Mouse (Mus musculus) T-cell, adult 2 months (primary cell): ENCODE data around the gene Ilf3.

Experiments used
- DNase-seq: peaks from one replicate; pipeline ENCODE4 v3.0.0; 2022; ENCODE audit warnings: low spot score

The Ilf3 gene

GRCm38 (mm10) chr9:21346627-21347365, 20.9 kb upstream of the Ilf3 start:
- no peak for DNase-seq

DNA sequence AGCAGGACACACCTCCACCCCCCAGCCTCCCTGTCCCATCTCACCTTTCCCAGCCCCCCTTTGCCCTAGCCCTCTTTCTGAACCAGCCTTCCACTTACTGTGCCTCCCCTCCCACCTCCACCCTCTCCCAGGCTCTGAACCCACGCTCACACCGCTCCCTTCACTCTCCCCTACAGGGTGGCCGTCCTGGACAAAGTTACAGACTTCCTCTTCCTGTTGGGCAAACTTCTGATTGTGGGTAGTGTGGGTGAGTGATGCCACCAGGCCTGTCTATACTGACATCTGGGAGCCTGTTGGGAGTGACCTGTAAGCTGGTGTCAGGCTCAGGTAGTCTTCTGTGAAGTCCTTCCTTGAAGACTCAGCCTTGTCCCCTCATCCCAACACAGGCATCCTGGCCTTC, 19.5 kb upstream of the Ilf3 start:
- DNase-seq = no peak

DNA sequence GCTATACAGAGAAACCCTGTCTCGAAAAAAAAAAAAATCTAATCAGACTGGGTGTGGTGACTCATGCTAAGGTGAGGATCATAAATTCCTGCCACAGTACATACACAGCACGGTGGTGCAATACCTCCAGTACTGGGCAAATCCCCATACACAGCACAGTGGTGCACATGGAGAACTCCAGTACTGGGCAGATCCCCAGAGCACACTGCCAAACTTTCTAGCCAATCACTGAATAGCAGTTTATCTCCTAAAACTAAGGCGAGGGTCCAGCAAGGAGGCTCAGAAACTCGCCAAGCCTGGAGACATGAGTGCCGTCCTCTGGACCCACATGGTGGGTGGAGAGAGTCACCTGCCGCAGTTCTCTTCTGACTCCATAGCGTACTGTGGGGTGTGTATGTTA, 16.5 kb upstream of the Ilf3 start:
- DNase-seq = no peak

DNA sequence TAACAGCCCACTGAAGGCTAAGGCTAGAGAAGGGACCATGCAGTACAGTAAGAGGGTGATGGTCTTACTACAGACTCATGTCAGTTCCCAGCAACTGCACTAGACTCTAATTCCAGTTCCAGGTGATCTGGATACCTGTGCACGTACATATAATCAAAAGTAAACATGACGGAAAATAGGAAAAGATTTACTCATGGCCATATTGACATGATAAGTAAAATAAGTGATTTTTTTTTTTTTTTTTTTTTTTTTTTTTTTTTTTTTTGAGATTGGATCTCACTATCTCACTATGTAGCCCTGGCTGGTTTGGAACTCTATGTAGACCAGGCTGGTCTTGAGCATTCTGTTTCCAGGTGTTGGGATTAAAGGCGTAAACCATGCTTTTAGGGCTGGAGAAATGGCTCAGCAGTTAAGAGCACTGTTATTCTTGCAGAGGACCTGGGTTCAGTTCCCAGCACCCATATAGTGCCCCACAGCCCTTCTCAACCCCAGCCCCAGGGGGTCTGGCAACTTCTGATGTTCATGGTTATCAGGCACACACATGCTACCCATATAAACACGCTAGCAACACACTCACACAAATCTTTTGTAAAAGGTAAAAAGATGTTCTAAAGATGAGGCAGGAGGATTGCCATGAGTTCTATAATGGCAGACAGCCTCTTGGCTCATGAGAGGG, 15.8 kb upstream of the Ilf3 start:
- no peak for DNase-seq

- DNase-seq = no peak
These were observed 15.0 kb upstream of the Ilf3 start for GRCm38 (mm10) chr9:21352463-21353372.

- no peak for DNase-seq
These were observed 14.3 kb upstream of the Ilf3 start for GRCm38 (mm10) chr9:21353373-21353686.

DNA sequence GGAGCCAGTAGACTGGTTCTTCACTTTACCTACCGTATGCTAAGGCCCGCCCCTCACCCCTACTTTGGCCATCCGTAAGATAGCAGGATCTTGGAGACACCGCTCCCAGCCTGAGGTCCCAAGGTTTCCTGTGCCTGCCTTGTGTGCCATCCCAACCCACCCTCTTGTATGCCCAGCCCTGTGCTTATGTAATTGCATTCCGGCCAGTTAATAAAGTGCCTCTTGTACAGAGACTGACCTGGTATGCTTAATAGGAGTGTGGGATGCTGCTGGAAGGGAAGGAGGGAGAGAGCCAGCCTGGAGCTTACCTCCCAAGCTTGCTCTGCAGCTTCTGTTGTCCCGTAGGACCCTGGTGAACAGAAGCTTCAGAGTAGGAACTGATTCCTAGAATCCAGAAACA, 12.9 kb upstream of the Ilf3 start:
- DNase-seq = no peak

DNA sequence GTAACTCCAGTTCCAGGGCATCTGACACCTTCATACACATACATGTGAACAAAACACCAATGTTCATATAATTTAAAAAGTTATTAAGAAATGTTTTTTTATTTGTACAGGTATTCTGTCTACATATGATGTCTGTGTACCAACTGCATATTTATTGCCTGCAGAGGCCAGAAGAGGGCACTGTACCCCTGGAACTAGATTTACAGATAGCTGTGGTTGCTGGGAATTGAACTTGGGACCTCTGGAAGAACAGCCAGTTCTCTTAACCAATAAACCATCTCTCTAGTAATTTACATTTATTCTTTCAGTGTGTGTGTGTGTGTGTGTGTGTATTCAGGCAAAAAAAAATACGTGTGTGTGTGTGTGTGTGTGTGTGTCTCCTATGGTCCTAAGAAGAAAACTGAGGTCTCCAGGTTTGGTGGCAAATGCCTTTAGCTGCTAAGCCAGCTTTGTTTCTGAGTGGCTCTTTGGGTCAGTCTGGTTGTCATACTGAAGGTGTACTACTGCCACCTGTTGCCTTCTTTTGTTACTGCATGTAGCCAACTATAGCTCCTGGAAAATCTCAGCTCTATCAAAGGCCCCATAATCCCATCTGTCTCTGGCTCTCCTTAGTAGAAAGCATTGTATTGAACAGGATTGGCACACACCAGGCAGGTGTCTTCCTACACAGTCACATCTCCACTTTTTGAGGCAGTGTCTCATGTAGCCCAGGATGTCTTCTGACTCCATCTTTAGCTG, 10.5 kb upstream of the Ilf3 start:
- DNase-seq = peak; percentile 68

GRCm38 (mm10) chr9:21366541-21367220, 990 bp upstream of the Ilf3 start:
- DNase-seq = peak; percentile 75

GRCm38 (mm10) chr9:21368131-21368584, 487 bp downstream of the Ilf3 start:
- DNase-seq = peak; percentile 81

DNA sequence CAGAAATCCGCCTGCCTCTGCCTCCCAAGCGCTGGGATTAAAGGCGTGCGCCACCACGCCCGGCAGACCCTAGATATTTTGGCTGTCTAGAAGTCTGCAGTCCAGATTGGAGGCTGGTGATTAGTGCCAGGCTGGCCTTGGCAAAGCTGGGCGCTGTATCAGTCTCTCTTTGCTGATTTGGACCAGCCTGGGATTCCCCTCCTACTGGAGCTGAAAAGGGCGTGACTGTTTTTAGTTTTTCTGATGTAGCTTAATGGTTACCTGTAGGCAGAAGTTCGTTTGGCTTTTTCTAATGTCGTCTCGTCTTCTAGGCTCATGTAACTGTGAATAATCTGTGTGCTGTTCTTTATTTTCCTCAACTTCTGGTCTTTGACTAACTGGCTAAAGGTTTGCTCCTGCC, 1.4 kb downstream of the Ilf3 start:
- no peak for DNase-seq

DNA sequence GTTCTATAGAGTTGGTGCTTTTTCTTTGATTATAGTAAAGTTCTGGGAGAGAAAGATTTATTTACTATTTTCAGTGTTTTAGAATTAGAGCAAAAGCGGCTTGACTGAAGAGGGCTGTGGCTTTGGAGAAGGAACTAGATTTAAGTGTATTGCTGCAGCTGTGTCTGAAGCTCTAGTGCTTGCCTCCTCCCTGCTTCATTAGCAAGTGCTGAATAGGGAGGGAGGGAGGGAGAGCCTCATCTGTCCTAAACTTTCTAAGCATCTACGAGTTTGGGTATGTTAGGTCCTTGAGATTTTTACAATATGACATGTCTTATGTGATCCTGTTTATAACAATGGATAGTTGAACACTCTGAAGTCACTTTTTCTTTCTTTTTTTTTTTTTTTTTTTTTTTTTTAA, 3.2 kb downstream of the Ilf3 start:
- DNase-seq = no peak

- DNase-seq = no peak
These were observed 4.8 kb downstream of the Ilf3 start for GRCm38 (mm10) chr9:21372508-21372907.

DNA sequence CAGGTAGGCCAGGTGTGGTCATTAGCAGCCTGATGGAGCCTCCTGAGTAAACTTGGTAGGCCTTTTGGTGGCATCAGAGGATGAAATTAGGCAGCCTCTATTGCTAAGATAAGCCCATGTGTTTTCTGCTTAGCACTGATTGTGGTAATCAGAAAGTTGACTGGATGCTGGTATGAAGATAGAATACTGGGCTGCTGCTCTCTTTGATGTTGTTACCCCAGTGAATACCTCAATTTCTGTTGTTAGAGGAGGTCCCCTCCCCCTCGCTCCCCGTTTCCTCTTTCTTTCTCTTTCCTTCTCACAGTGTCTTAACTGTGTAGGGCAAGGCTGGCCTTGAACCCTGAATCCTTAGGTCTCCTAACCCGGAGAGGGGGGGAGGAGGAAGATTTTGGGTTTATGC, 11.5 kb downstream of the Ilf3 start:
- DNase-seq = peak; percentile 43

- DNase-seq = no peak
These were observed 13.2 kb downstream of the Ilf3 start for GRCm38 (mm10) chr9:21380868-21381267.

- no peak for DNase-seq
These were observed 16.3 kb downstream of the Ilf3 start for GRCm38 (mm10) chr9:21383966-21384365.

DNA sequence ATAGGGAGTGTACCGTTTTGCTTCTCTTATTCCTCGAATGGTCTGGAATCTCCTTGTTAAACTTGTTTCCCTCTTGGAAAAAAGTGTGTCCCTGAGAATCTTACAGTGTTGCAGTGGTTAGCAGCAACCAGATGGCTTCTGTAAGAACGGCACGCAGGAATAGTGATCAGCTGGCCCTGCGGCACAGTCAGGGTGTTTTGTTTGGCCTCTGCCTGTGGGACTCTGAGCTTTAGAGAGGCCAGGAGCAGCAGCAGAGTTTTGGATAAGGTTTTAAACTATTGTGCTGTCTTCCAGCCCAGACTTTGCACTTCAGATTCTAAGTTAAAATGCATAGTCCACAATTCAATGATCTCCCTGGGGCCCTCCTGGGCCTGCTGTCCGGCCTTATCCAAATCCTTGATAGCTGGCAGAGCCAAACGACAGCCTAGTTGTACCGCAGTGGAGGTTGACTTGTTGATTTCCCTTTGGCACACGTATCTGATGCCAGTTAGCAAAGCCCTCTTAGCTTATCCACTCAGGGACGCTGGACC, 25.0 kb downstream of the Ilf3 start:
- no peak for DNase-seq

DNA sequence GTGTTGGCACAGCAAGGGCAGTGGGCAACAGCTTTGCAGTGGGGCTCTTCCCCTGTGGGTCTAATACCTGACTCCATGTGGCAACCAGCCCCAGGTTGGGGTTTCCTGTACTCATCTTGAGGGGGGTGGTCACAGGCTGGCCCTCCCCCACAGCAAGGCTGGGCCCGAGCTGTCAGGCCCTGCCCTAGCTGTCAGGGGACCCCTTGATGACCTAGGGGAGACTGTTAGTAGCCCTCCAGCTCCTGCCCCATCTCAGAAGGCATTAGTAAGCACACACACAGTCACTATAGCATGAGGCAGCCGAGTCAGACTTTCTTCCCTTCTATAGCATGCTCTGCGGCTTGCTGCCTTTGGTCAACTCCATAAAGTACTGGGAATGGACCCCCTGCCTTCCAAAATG, 28.0 kb downstream of the Ilf3 start:
- DNase-seq = no peak

DNA sequence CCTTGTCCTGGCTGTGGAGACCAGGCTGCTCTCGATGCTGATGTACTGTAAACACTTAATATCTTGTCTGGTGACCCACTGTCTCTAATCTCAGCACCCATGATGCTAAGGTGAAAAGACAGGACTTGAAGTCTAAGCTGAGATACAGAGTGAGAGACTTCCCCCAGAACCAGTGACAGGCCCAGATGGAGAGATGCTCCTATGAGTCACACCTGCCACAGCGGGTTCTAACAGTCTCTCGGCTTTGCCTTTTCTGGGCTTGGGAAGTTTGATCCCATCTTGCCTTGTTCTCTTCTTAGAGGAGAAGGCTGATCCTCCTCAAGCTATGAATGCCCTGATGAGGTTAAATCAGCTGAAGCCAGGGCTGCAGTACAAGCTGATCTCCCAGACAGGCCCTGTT, 29.5 kb downstream of the Ilf3 start:
- no peak for DNase-seq

DNA sequence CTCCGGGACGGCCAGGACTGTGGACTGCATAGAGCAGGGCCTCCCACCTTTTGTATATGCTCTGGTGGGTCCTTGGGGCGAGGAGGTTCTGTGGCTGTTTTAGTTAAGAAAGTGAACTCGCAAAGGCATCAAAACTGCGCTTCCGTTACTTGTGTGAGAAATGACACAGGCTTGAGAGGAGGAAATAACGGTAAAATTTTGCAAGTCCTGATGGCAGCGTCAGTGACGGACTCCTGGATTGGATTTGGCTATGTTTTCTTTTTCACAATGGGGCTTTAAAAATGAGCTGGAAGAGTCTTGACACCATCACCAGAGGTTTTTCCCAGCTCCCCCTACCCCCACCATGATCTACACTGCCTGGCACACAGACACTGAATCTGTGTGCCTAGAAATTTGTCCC, 33.4 kb downstream of the Ilf3 start:
- no peak for DNase-seq

DNA sequence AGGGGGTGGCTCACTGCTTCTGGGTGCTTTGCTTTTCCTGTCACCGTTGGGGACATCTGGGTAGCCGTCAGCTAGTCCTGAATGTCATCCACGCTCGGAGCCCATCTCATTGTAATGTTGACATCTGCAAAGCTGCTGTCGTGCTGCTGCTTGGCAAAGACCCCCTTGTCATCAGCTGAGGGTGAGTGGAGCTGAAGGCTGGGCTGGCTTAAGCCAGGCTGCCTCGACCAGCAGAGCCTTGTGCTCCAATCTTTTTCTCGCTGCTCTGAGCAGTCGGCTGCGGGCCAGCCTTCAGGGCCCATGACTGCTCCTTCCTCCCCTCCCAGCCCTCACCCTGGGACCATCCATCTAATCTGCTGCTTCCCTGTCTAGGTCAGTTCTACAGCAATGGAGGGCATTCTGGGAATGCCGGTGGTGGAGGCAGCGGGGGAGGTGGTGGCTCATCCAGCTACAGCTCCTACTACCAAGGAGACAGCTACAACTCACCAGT, 35.1 kb downstream of the Ilf3 start:
- no peak for DNase-seq
